Mouse (Mus musculus) right cerebral cortex, postnatal 4 days (tissue): ENCODE results near the gene Olfr1323.

Source experiments
- DNase-seq: peaks from one replicate; pipeline ENCODE4 v3.0.0-alpha.2; 2022

Olfr1323 gene

GRCm38 (mm10) chrX:50019259-50019658 is at the start of gene Olfr1323:
Gene Olfr1323 (minus strand): TSS chrX:50019359.
- DNase-seq: no peak

GRCm38 (mm10) chrX:50012242-50012641 is 6.9 kb downstream of the Olfr1323 start:
- DNase-seq: no peak
